Mouse (Mus musculus) intestine, embryonic 16.5 days (tissue): ENCODE data around the gene Ppp1r36. TPM values are rescaled to one million over a fixed set of nuclear protein-coding genes. Genes with fewer than 3 reads are reported as not detected.
A peak's percentile ranks its signal among the peaks of the same experiment; 100 is the strongest.

Experiments
- ATAC-seq: fragments of 200-750 bp; cut with Nextera tagmentation; 2 replicates; pipeline ENCODE4 v1.8.0; 2017; ENCODE audit warnings: moderate TSS enrichment, moderate library complexity
- H3K27ac ChIP-seq: fragments of 300-500 bp; sonication (generic); 2 replicates; pipeline ENCODE4 v1.5.1; 2014; ENCODE audit warnings: mild to moderate bottlenecking, low read length
- H3K27me3 ChIP-seq: fragments of 300-500 bp; sonication (generic); replicated peaks from 2 replicates; pipeline ENCODE4 v1.6.1; 2014; ENCODE audit warnings: low read length, control low read depth, mixed read lengths; ENCODE audit not compliant: control insufficient read depth, insufficient read depth
- H3K36me3 ChIP-seq: fragments of 300-500 bp; sonication (generic); 2 replicates; pipeline ENCODE4 v1.6.1; 2014; ENCODE audit warnings: low read length, control low read depth; ENCODE audit not compliant: control insufficient read depth, insufficient read depth
- H3K4me1 ChIP-seq: fragments of 300-500 bp; sonication (generic); 2 replicates; pipeline ENCODE4 v1.6.1; 2014; ENCODE audit warnings: low read length, control low read depth, mixed read lengths; ENCODE audit not compliant: control insufficient read depth, insufficient read depth
- H3K4me2 ChIP-seq: fragments of 300-500 bp; sonication (generic); 2 replicates; pipeline ENCODE4 v1.6.1; 2014; ENCODE audit warnings: low read depth, low read length, control low read depth
- H3K4me3 ChIP-seq: fragments of 300-500 bp; sonication (generic); 2 replicates; pipeline ENCODE4 v1.5.1; 2014; ENCODE audit warnings: mild to moderate bottlenecking, low read length
- H3K9ac ChIP-seq: fragments of 300-500 bp; sonication (generic); 2 replicates; pipeline ENCODE4 v1.6.1; 2014; ENCODE audit warnings: low read depth, low read length
- H3K9me3 ChIP-seq: fragments of 300-500 bp; sonication (generic); 2 replicates; pipeline ENCODE4 v1.6.1; 2016; ENCODE audit warnings: low read length, control low read depth; ENCODE audit not compliant: control insufficient read depth
- WGBS: fragments of 180-500 bp; shearing (Covaris S2); extraction: QIAGEN DNeasy Blood & Tissue Kit; methylation state at CpG from one replicate; pipeline ENCODE4 v1.1.7; 2014; 5-methylcytosine and 5-hydroxymethylcytosine counted together
- polyA plus RNA-seq: library from polyadenylated mRNA; unstranded; fragments of >200 nt; fragmentation: Nextera tagmentation; extraction: Ambion mirVana; gene quantifications from 2 replicates; pipeline ENCODE4 v1.2.1, GENCODE M21; 2015

Ppp1r36 gene
- polyA plus RNA-seq, 1 experiment from 2014 or later, result 1.5 TPM

DNA sequence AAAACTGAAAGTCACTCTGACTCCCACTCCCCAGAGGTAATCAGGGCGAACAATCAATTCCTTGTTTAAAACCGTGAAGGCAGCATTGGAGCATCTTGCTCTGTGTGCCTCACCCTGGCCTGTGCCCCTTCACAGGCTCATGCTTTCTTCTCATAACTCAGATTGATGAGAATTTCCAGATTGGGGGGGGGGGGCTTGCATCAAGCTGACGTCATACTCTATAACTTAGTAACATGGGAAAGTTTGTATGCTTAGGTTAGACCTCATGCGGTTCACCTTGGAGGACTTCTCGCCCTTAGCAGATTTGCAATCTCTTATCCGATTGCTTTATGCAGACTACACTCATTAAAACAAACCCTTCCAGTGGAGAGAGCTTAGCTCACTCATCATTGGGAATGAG, 43.3 kb upstream of the Ppp1r36 start:
- no peak overlapping the region for H3K27ac ChIP-seq
- WGBS, result 63% methylated on average over 6 of the region's 6 CpGs
- no peak overlapping the region for H3K9ac ChIP-seq
- no peak for ATAC-seq
- H3K27me3 ChIP-seq, result no peaks in the 10 kb centered on the region
- H3K4me2 ChIP-seq, result no peak overlapping the region
- peaks cover 18% of the 10 kb centered on the region for H3K4me1 ChIP-seq
- no peaks in the 10 kb centered on the region for H3K9me3 ChIP-seq
- H3K4me3 ChIP-seq, result no peak overlapping the region
- H3K36me3 ChIP-seq, result no peaks in the 10 kb centered on the region

DNA sequence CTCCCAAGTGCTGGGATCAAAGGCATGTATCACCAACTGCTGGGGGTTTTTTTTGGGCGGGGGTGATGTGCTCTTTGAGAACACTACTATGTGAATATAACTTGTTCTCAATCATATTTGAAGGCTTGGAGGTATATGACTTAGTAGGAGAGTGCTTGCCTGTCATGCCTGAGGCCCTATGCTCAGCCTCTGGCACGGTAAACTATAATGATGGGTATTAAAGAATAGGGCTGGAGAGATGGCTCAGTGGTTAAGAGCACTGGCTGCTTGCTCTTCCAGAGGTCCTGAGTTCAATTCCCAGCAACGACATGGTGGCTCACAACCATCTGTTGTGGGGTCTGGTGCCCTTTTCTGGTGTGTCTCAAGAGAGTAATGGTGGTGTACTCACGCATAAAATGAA, 42.4 kb upstream of the Ppp1r36 start:
- Histone ChIP-seq H3K9ac (no peak overlapping the region), H3K36me3 (no peaks in the 10 kb centered on the region), H3K27ac (no peak overlapping the region), H3K4me2 (no peak overlapping the region), H3K4me1 (peaks cover 18% of the 10 kb centered on the region), H3K9me3 (no peaks in the 10 kb centered on the region), H3K27me3 (no peaks in the 10 kb centered on the region), H3K4me3 (no peak overlapping the region)
- ATAC-seq, result no peak
- 86% methylated on average over 4 of the region's 4 CpGs for WGBS

DNA sequence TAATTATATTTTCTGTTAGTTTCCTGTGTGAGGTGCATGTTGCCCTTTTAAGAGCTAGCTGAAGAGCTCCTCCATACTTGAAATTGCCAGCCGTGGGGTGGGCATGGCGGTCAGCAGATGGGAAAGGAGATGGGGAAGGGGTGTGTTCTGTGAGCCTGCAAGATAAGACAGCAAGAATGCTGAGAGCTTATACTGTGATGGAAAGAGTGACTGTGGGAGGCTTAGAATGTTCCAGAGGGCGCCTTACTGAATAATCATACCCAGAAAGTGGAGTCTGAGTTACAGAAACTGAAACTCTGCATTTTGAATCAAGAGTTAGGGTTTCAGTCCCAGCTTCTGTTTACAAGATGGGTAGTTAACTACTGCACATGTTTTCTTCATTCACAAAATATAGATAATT, 41.8 kb upstream of the Ppp1r36 start:
- H3K9ac ChIP-seq, result no peak overlapping the region
- H3K27me3 ChIP-seq, result no peaks in the 10 kb centered on the region
- WGBS, result 79% methylated on average over 3 of the region's 3 CpGs
- no peaks in the 10 kb centered on the region for H3K36me3 ChIP-seq
- H3K4me1 ChIP-seq, result peaks cover 21% of the 10 kb centered on the region
- no peak for ATAC-seq
- no peak overlapping the region for H3K4me2 ChIP-seq
- H3K9me3 ChIP-seq, result no peaks in the 10 kb centered on the region
- no peak overlapping the region for H3K4me3 ChIP-seq
- no peak overlapping the region for H3K27ac ChIP-seq

DNA sequence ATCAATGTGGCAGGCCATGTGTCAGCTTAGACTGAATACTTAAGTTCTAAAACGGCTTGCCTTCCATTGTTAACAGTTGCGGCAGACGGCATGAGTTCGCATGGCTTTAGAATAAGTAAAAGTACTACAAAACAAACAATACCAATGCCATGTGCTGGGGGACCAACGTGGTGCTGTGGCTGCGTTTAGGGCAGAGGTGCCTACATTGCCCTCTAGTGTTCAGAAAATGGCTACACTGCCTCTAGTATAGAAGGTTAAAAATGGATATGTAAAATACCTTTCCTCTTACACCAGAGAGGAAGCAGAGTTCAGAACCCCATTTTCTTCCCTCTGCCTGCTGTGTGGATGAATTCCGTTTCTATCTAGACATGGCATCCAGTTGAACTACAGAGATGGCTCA, 40.7 kb upstream of the Ppp1r36 start:
- no peaks in the 10 kb centered on the region for H3K36me3 ChIP-seq
- ATAC-seq, result no peak
- 52% methylated on average over 7 of the region's 7 CpGs for WGBS
- H3K4me2 ChIP-seq, result no peak overlapping the region
- no peak overlapping the region for H3K27ac ChIP-seq
- no peaks in the 10 kb centered on the region for H3K27me3 ChIP-seq
- no peak overlapping the region for H3K4me3 ChIP-seq
- H3K4me1 ChIP-seq, result peaks cover 21% of the 10 kb centered on the region
- H3K9me3 ChIP-seq, result no peaks in the 10 kb centered on the region
- H3K9ac ChIP-seq, result no peak overlapping the region

DNA sequence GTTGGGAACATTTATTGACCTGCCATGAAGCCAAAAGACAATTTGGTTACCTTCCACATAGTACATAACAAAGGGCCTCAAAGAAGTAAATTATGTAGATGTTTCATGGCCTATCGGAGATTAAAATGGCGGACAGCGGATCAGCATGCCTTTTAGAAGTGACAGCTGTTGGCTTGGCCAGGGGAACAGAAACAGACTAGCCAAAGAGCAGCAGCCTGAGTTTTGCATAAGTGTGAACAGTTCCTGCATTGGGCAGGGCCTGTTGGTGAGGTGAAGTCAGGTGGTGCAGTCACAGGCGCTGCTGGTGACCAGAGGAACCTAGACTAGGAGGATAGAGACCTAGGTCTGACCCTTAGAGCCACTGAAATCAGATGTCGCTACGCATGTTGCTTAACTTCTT, 40.3 kb upstream of the Ppp1r36 start:
- H3K4me3 ChIP-seq, result no peak overlapping the region
- no peak overlapping the region for H3K9ac ChIP-seq
- H3K36me3 ChIP-seq, result no peaks in the 10 kb centered on the region
- 95% methylated on average over 6 of the region's 6 CpGs for WGBS
- no peaks in the 10 kb centered on the region for H3K9me3 ChIP-seq
- no peak for ATAC-seq
- peaks cover 19% of the 10 kb centered on the region for H3K4me1 ChIP-seq
- H3K4me2 ChIP-seq, result no peak overlapping the region
- no peaks in the 10 kb centered on the region for H3K27me3 ChIP-seq
- no peak overlapping the region for H3K27ac ChIP-seq

DNA sequence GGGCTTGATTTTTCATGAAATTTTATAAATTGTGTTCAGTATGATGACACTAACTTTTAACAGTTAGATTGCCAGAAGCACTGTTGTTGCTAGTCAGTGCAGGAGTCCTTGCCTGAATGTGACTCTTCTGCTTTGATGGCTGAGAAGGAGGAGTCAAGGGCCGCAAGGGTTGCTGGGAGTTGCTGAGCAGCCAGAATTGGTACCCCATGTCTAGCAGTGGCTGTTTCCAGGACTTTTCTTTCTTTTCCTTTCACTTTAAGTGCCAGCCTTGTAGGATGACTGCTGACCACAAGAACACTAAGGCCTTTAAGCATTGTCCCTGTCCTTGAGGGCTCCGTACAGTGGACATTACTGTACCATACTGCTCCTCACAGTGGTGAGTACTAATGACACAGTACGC, 39.6 kb upstream of the Ppp1r36 start:
- H3K4me3 ChIP-seq, result no peak overlapping the region
- 95% methylated on average over 3 of the region's 3 CpGs for WGBS
- H3K36me3 ChIP-seq, result no peaks in the 10 kb centered on the region
- H3K4me2 ChIP-seq, result no peak overlapping the region
- H3K27me3 ChIP-seq, result no peaks in the 10 kb centered on the region
- H3K27ac ChIP-seq, result no peak overlapping the region
- H3K9ac ChIP-seq, result no peak overlapping the region
- no peak for ATAC-seq
- H3K9me3 ChIP-seq, result no peaks in the 10 kb centered on the region
- H3K4me1 ChIP-seq, result peaks cover 12% of the 10 kb centered on the region

DNA sequence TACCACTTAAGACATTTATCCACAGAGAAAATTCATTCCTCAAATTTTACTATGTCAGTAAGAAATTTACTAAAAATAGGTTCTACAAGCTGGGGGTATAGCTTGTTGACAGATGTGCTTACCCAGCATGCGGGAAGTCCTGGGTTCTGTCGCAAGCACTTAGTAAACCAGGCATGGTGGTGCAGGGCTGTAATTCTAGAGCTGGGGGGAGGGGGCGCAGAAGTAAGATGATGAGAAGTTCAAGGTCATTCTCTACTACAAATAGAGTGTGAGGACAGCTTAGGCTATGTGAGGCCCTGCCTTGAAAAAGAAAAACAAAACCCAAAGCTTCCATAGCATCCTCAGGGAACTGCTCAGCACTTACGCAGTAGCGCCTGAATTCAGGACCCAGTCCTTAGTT, 38.8 kb upstream of the Ppp1r36 start:
- no peak overlapping the region for H3K27ac ChIP-seq
- no peak overlapping the region for H3K4me3 ChIP-seq
- no peaks in the 10 kb centered on the region for H3K36me3 ChIP-seq
- no peaks in the 10 kb centered on the region for H3K9me3 ChIP-seq
- ATAC-seq, result no peak
- no peak overlapping the region for H3K9ac ChIP-seq
- 79% methylated on average over 5 of the region's 5 CpGs for whole genome bisulfite sequencing
- no peak overlapping the region for H3K4me2 ChIP-seq
- no peaks in the 10 kb centered on the region for H3K27me3 ChIP-seq
- H3K4me1 ChIP-seq, result peaks cover 7% of the 10 kb centered on the region

DNA sequence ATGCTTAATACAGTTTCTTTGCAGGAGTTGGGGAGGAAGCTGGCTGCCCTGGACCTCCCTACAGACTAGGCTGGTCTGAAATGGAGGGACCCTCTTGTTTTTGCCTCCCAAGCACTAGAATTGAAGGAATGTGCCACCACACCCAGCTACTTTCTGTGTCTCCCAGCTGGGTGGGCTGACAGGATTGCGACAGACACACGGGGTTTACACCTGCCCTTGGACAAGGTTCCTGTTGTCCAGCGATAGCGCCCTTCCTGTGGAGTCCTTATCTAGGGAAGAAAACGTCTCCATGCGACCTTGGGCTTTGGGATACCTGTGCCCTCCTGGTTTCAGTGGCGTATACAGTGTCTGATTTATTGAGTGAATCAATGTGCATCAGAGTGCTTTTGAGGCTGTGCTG, 37.2 kb upstream of the Ppp1r36 start:
- no peak overlapping the region for H3K4me3 ChIP-seq
- H3K27me3 ChIP-seq, result no peaks in the 10 kb centered on the region
- H3K4me1 ChIP-seq, result peaks cover 7% of the 10 kb centered on the region; the same call in 1 of the 2 replicates
- peak; percentile 61 for ATAC-seq
- no peak overlapping the region for H3K27ac ChIP-seq
- no peak overlapping the region for H3K4me2 ChIP-seq
- no peak overlapping the region for H3K9ac ChIP-seq
- 64% methylated on average over 7 of the region's 7 CpGs for WGBS
- H3K9me3 ChIP-seq, result no peaks in the 10 kb centered on the region
- no peaks in the 10 kb centered on the region for H3K36me3 ChIP-seq

DNA sequence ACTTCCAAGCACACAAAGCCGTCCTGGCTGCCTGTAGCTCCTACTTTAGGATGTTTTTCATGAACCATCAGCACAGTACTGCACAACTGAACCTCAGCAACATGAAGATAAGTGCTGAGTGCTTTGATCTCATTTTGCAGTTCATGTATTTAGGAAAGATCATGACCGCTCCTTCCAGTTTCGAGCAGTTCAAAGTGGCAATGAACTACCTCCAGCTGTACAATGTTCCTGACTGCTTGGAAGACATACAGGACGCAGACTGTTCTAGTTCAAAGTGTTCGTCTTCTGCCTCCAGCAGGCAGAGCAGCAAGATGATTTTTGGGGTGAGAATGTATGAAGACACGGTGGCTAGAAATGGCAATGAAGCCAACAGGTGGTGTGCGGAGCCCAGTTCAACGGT, 32.0 kb upstream of the Ppp1r36 start:
- no peaks in the 10 kb centered on the region for H3K4me1 ChIP-seq
- no peak overlapping the region for H3K4me3 ChIP-seq
- no peak overlapping the region for H3K4me2 ChIP-seq
- 93% methylated on average over 8 of the region's 8 CpGs for WGBS
- no peak overlapping the region for H3K9ac ChIP-seq
- no peaks in the 10 kb centered on the region for H3K27me3 ChIP-seq
- H3K36me3 ChIP-seq, result peaks cover 4% of the 10 kb centered on the region; the same call in 1 of the 2 replicates
- H3K9me3 ChIP-seq, result no peaks in the 10 kb centered on the region
- no peak for ATAC-seq
- H3K27ac ChIP-seq, result no peak overlapping the region

DNA sequence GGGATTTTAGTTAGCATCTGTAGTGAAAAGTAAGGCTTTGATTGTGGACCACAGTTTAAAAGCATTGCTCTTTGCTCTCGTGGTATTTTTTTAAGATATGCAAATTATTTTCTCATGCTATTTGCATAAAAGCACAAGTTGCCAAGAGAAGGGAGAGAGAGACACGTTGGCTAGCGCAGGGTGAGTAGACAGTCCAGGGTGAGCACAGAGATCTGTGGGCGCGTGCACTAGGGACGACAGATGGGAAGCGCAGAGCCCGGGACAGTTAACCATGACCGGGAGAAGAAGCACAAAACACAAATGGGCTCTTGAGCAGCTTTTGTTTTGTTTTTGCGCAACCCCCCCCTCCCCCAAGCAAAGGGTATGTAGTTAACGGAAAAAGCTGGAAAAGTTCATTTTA, 28.5 kb upstream of the Ppp1r36 start:
- Histone ChIP-seq H3K9me3 (no peaks in the 10 kb centered on the region), H3K36me3 (peaks cover 4% of the 10 kb centered on the region; the same call in 1 of the 2 replicates), H3K4me2 (no peak overlapping the region), H3K27me3 (no peaks in the 10 kb centered on the region), H3K27ac (no peak overlapping the region), H3K4me3 (no peak overlapping the region), H3K4me1 (no peaks in the 10 kb centered on the region), H3K9ac (no peak overlapping the region)
- WGBS, result 88% methylated on average over 11 of the region's 11 CpGs
- ATAC-seq, result no peak
